Mouse (Mus musculus): ENCODE data around the gene Gins1. TPM values are rescaled to one million over a fixed set of nuclear protein-coding genes. Genes with fewer than 3 reads are reported as not detected.
"Not testable (repeated sequence)": the region's sequence is repeated elsewhere in the genome, so short reads cannot be mapped to it uniquely, and the experiment has no call there.

Gene Gins1
- total RNA-seq (2021) = 1 to 10 TPM; 1.9 to 4.7 TPM
- long read RNA-seq, experiment 1, partial matches to known transcripts = 0 of 2 reads
- long read RNA-seq, experiment 1, other reads (novel, unspliced or antisense) = 0 of 2 reads
- long read RNA-seq, experiment 2, partial matches to known transcripts = 0 of 3 reads
- long read RNA-seq, experiment 2, other reads (novel, unspliced or antisense) = 1 of 3 reads

DNA sequence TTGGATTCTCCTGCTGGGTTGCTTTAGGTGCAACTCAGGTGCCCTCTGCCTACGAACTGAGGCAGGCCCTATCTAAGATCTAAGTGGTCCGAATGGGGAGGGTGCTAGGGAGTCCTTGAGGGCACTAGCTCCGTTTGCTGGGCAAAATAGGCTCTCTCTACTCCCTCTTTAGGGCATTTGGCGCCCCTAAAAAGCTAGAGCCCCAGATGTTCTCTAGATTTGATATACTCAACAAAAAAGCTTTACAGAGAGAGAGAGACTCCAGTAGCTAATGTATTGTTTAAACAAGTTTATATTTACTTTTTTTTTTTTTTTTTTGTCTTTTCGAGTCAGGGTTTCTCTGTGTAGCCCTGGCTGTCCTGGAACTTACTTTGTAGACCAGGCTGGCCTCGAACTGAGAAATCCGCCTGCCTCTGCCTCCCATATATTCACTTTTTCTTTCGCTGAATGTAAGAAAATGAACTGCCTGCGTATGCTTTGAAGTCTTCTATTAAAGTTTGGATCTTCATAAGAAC lies at the start of gene Gins1:
Gins1 (plus strand) TSS at position 465 of the 515 bp plus-strand sequence.
- no peak for DNase-seq (ENCODE audit: low spot score in 2 of 2)

DNA sequence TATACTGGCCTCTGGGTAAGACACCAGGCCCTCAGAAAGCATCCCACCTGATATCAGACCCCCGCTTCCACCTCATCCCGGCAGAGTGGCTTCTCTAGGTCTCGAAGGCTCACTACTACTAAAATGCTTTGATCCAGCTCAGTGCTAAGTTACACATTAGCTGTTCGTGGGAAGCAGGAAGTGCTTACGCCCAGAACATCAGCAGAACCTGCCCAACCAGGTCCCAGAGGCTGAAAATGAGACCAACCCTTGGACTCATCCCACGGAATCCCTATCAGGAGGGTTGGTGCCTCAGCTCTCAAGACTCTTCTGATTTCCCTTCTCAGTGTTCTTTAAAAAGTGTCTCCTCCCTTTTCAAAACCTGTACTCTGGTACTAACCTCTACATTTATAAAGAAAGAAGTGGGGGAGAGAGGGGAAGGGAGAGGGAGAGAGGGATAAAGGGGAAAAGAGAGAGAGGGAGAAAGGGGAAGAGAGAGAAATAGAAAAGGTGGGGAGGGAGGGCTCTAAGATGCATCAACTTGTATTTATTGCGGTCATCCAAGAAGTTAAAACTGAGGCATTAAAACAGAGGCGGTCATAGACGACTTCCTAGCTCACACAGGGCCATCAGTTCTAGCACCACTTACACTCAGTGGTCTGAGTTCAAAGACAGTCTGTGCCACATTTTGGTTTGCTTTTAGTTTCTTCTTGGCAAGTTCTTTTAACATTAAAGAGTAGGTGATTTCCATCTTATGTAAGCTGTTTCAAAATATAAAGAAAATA lies 46.3 kb upstream of the Gins1 start:
- no peak for DNase-seq (ENCODE audit: low spot score in 2 of 2)

DNA sequence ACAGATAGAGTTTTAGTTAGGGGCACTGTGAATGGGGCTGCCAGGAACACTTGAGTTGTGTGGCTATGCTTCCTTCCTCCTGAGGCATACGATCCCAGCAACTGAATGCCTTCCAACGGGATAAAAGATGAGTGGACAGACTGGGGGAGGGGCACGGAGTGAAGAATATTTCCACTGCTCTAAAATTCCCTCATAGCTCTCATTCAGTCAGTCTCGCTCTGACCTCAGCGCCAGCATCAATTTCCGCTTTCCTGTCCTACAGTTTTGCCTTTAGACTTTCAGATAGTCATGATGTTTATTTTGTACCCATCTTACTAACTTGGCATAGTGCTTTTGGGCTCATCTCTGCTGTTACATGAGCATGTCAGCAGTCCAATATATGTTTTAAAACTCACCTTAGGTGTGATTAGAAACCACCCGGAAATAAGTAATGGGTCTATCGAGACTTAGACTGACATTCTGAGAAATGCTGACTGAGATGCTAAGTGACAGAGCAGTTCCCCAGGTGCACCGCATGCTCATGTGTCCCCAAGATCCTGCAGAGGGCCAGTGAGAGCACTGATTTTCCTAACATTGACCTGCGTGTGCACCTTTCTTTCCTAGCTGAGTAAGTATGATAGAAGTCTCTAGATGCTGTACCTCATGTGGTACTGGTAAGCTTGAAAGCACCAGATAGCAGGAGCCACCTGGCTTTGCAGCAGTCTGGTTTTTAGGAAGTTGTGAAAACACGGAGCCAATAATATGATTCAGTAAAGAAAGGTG lies 45.3 kb upstream of the Gins1 start:
- no peak for DNase-seq (ENCODE audit: low spot score in 2 of 2)

DNA sequence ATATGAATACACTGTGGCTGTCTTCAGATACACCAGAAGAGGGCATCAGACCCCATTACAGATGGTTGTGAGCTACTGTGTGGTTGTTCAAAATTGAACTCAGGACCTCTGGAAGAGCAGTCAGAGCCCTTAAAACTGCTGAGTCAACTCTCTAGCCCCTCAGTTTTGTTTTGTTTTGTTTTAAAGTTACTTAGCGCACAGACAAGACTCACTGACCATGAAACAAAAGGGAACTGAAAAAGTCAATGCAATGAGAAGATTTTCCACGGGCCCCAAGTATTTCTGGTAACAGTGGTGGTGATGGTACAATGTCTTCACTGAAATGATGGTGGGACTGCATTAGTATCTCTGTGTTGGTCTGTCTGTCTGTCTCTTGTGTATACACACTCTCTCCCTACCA lies 44.1 kb upstream of the Gins1 start:
- no peak for DNase-seq (ENCODE audit: low spot score in 2 of 2)

DNA sequence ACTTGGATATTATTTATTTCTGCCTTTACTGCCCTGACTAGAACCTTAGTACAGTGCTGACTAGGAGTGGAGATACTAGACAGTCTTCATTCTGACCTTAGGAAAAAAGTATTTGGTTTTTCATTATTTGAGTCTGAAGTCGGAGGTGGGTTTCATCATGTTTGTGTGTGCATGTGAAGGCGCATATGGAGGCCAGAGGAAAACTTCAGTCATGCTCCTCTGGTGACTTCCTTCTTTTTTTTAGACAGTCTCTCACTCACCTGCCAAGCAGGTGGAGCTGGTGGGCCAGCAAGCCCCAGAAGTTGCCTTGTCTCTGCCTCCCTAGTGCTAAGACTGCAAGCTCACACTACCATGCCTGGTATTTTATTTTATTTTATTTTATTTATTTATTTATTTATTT lies 38.2 kb upstream of the Gins1 start:
- DNase-seq (ENCODE audit: low spot score in 2 of 2) = no peak

DNA sequence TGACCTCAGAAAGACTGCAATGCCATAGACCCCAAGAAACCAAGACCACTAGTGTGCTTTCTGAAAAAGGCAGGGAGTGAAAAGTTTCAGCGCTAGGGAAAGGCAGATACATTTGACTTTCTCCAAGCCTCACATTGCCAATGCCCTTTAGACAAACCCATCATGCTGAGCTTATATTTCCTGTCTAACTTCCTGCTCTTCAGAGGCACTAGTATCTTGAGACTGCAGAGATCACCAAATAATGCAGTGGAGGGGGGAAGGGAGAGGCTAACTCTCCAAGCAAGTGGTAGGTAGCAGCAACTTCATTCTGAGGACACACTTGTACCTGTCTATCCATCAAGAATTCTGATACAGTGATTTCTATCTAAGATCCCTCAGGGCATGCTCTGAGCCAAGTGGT lies 35.8 kb upstream of the Gins1 start:
- DNase-seq (ENCODE audit: low spot score in 2 of 2) = no peak

DNA sequence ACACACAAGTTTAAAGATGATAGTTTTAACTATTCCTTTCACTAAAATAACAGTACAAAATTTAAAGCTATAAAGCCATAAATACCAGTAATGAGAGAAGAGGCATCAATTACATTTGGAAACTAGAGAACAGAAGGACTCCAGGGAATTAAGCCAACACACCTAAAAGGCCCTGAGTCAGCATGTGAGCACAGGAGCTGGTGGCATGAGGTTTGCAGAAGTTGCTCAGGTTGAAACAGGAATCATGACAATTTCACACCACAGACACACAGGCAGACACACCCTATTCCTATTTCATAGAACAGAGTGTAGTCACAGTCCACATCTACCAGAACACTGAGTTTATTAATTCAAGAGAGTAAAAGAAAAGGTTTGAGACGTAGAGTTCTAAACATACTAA lies 30.7 kb upstream of the Gins1 start:
- no peak for DNase-seq (ENCODE audit: low spot score in 2 of 2)

DNA sequence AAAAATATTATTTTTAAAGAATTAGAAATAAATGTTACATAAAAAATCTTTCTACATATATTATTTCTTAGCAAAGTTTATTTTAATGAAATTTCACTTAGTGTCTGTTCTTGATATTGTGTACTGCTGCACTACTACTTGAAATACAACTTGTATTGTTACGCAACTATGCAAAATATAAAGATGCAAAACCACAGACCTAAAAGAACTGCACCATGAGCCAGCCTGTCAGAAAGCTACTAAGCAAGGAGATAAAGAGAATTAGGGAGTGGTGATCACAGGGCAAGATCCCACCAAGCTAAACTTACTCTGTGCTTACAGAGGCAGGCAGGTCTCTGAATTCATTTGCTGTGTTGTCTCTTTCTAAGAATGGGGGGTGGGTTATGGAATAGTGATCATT lies 30.0 kb upstream of the Gins1 start:
- no peak for DNase-seq (ENCODE audit: low spot score in 2 of 2)

DNA sequence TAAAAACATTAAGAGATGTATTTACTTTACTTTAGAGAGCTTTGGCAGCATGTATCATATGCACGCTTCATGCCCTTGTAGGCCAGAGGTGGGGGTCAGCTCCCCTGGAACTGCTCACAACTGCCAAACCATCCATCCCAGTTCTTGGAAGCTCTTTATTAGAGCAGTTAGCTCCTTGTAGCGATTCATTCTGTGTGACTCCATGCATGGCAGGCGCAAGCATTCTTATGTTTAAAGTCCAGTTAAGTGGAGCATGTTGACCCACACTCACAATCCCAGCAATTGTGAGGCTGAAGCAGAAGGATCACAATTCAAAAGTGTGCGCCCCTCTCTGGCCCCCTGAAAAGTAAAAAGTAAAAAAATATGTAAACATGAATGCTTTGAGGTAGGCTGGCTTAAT lies 27.6 kb upstream of the Gins1 start:
- no peak for DNase-seq (ENCODE audit: low spot score in 2 of 2)

DNA sequence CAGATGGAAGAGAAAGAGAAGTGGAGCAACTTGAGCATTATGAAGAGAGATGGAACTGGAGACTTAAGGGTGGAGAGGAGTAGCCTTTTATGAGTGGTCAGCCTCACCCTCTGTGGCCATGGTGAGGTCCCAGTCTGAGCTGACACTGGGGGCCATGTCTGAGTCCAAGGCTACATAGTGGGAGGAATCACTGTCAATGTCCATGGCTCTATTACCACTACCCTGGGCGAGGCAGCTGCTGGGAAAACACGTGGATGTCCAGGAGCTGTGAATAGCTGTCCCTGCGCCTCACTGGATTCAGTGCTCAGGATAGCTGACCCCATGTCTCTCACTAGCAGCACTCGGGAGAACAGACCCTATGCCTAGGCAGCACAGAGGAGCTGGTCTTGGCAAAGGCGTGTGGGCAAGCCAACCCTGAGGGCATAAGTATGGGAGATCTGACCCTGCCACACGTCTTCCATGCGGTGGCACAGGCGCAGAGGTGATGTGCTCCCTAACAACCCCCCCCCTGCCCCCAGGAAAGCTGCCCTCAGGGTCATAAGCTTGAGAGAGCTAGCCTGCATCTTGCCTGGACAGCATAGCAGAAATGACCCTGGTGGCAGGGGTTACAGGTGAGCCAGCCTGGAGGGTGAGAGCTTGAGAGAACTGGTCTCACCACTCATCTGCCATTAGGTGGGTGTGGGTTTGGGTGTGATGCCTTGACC lies 21.0 kb upstream of the Gins1 start:
- DNase-seq (ENCODE audit: low spot score in 2 of 2) = no peak

DNA sequence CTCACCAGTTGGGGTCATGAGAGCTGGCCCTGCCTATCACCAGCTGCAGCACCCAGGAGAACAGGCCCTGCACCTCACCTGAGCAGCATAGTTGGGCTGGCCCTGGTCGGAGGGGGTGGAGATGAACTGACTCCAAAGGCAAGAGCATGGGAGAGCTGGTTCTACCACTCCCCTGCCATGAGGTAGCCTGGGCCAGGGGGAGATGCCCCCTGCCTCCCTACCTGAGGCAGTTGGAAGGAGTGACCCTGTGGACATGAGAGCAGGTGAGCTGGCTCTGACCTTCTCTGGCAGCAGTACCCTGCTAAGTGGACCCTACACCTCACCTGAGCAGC lies 20.5 kb upstream of the Gins1 start:
- DNase-seq (ENCODE audit: low spot score in 2 of 2) = no peak

DNA sequence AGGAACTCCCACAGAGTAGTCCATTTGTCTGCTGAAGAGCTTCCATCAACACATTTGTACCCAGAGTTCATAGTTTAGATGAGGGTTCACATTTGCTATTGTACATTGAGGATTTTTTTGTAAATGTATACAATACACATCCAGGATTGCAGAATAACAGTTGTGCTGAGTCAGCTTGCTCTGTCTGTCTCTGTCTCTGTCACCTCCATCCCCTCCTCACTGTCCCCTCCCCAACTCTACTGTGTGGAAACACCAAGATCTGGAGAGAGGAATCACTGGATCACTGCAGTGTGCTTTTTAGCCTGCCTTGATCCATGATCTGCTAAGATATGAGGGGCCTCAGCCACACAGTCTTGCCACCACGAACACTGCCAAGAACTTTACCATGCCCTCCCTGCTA lies 19.4 kb upstream of the Gins1 start:
- DNase-seq (ENCODE audit: low spot score in 2 of 2) = no peak

DNA sequence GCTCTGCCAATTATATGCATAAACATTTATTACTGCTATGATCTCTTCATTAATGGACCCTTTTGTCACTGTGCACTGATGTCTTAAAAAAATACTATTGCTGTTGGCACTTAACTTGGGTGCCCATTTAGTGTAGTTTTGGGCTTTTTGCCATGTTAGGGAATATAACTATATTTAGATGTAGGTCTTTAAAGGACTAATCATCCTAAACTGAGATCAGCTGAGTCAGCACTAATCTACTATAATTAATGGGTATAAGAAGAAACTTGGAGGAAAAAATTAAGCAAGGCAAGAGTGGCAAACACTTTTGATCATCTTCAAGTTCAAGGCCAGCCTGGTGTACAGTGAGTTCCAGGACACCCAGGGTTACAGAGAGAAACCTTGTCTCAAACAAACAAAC lies 18.9 kb upstream of the Gins1 start:
- DNase-seq (ENCODE audit: low spot score in 2 of 2) = no peak

DNA sequence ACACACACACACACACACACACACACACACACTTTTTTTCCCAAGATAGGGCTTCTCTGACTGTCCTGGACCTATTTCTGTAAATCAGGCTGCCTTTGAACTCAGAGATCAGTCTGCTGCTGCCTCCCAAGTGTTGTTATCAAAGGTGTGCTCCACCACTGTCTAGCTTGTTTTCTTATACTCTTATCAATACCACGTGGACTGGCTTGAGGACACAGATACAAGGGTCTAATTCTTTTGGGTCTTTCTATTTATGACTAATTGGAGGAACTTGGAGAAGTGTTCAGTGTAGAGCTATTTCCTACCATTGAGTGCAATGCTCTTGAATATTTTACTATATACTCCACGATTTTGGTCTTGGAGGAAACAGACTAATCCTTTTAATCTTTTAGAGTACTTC lies 17.8 kb upstream of the Gins1 start:
- no peak for DNase-seq (ENCODE audit: low spot score in 2 of 2)

DNA sequence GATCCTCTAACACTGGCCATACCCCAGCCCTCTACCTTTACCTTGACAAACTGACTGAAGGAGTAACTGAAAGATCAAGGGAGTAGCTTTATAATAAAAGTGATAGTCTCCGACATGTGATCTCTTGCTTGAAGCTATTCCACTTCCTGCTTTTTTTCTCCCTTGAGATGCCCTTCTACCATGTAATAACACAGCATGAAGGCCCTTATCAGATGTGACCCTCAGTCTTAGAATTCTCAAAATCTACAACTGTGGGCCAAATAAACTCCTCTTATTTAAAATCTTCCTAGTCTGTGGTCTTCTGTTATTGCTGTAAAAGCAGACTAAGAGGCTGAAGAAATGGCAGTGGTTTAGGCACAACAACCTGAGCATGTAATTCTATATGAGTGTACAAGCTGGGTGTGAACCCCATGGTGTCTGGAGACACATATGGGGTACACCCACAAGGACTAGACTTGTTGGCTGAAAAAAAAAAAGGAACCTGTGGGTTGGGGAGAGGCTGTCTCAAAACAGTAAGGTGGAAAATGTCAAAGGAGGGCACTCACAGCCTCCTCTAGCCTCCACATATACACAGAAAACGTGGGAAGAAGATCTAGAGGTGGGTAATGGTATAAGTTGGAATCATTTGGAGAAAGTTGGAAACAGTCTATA lies 10.5 kb upstream of the Gins1 start:
- DNase-seq (ENCODE audit: low spot score in 2 of 2) = no peak

DNA sequence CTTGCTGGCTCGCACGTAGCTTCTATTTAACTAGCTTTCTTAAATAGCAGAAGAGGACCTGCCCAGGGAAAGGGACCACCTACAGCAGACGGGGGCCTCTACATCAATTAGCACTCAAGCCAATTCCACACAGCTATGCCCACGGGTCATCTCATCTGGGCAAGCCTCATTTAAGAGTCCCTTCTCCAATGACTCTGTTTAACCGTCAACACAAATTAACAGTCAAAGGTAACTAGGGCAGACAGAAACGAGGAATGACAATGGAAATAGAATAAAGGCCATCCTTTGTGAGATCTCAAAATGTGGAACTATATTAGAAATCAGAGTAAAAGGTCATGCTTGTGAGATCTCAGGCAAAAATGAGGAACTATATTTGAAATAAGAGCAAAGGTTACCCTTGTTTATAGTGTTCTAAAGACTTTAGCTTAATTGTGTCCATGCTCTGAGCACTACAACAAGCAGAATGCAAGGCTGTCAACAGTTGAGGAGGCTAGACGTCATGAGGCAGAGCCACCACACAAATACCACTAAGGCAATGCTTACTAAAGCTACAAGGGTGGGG lies 9.4 kb upstream of the Gins1 start:
- DNase-seq (ENCODE audit: low spot score in 2 of 2) = no peak

DNA sequence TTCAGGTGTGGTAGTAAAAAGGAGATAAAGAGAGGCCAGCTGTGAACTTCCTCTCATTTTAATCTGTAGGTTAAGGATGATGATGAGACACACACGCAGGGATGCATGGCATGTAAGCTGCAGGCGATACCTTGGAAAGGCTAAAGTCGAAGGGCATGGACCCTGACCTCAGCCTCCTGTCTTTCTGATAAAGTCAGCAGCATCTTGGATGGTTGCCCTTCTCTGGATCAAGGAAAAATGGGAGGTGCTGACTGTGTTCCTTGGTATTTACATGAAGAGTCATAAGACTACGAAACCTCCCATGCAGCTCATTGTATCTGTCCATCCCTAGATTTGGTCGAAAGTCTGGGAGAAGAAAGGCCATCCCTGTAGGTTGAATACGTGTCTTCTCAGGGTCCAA lies 4.9 kb upstream of the Gins1 start:
- DNase-seq (ENCODE audit: low spot score in 2 of 2) = no peak

DNA sequence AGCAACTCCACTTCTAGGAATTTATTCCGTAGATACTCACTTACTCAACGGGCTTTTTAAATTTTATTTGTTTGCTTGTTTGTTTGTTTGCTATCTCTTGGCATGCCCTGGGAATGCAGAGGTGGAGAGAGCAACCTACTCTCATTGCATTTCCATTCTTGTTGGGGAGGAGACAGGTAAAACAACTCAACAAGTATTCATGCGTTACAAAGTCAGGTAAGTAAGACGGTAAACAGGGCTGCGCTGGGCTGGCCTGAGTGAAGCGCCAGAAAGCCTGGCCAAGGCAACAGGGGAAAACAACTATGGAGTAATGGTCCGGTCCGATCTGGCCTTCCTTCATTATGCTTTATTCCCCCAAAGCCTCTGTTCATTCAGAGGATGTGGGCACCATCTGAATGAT lies 2.9 kb upstream of the Gins1 start:
- DNase-seq (ENCODE audit: low spot score in 2 of 2) = no peak

DNA sequence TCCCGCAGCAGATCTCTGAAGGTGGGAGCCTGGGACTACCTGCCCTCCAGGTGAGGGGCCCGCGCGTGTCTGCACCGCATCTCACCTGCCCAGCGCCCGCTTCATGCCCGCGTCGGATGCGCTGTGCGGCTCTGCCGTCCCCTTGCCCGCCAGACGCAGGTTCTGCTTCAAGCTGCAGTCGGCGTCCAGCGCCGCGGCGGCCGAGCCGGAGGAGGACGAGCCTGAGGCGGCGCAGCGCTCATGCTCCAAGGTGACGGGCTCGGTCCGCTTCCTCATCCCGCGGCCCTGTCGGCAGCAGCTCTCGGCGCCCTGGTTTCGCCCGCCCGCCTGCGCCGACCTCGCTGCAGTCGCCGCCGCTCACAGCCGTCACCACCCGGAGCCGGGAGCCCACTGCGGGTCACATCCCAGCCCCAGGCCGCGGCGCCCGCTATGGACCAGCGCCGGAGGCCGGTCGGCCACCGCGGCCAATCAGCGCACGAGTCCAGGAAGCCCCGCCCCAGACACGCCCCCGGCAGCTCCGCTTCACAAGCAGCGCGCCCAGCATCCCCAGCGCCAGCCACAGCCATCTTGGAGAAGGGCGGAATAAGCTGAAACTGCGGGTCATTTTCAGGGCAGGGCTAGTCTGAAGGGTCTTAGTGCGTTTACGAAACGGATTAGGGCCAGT lies 796 bp upstream of the Gins1 start, which contains the start of gene Abhd12:
Abhd12 (minus strand) TSS at position 470 of the 664 bp plus-strand sequence.
- DNase-seq (ENCODE audit: low spot score in 2 of 2) = peak; percentile 95 to 97

DNA sequence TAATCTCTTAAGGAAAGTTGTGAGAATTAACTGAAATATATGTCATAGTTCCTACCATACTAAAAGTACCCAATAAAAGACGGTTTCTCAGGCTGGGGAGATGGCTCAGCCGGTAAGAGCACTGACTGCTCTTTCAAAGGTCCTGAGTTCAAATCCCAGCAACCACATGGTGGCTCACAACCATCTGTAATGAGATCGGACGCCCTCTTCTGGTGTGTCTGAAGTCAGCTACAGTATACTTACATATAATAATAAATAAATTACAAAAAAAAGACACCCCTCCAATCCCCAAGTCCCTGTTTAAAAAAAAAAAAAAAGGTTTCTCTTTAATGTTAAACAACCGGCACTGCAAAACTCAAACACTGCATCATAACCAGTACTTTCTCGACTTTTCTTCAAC lies 3.7 kb downstream of the Gins1 start:
- not testable (repeated sequence) for DNase-seq (ENCODE audit: low spot score in 2 of 2)
